Mouse (Mus musculus) bone marrow macrophage, adult 2 months (primary cell): Measurements from ENCODE around the gene Ppara.

Source experiments
- CTCF ChIP-seq: IDR thresholded peaks from 2 replicates; pipeline ENCODE4 v1.5.1; 2012; ENCODE audit warnings: low read depth, mild to moderate bottlenecking, low read length, moderate library complexity
- POLR2A ChIP-seq: IDR thresholded peaks from 2 replicates; pipeline ENCODE4 v1.6.1; 2012; ENCODE audit warnings: mild to moderate bottlenecking, low read depth, low read length, borderline replicate concordance

- no peak for TF ChIP-seq CTCF
- TF ChIP-seq POLR2A: no peak
Measured at GRCm38 (mm10) chr15:85766677-85767076, 31.9 kb downstream of the Ppara start.
